Mouse (Mus musculus): ENCODE results near the gene Mta1. TPM values are rescaled to one million over a fixed set of nuclear protein-coding genes. Genes with fewer than 3 reads are reported as not detected.

The Mta1 gene
- total and polyA plus RNA-seq, 3 experiments: 48.5 to 489 (median 277) TPM

GRCm38 (mm10) chr12:113101251-113101960, 3.3 kb downstream of the Mta1 start:
- ATAC-seq (ENCODE audit: extremely low read depth, insufficient number of reproducible peaks, low FRiP score, poor library complexity, severe bottlenecking): no peak
- Histone ChIP-seq H3K4me1 (ENCODE audit: insufficient read depth, low read depth, low read length) (peaks cover 85% of the 10 kb centered on the region), H3K36me3 (replicated peaks) (peaks cover 75% of the 10 kb centered on the region)

GRCm38 (mm10) chr12:113102461-113102860, 4.4 kb downstream of the Mta1 start:
- peak overlapping the region; percentile 20; the same call in 1 of the 2 replicates for H3K4me3 ChIP-seq (ENCODE audit: low read depth, low read length)
- H3K9me3 ChIP-seq (replicated peaks): peaks cover 16% of the 10 kb centered on the region
- ATAC-seq (ENCODE audit: extremely low read depth, insufficient number of reproducible peaks, low FRiP score, poor library complexity, severe bottlenecking) (peak; percentile 35), DNase-seq (ENCODE audit: low spot score) (peak; percentile 81)
- H3K4me1 ChIP-seq (ENCODE audit: insufficient read depth, low read depth, low read length): peaks cover 88% of the 10 kb centered on the region
- H3K27me3 ChIP-seq (ENCODE audit: insufficient read depth, low read length): peaks cover under 1% of the 10 kb centered on the region; the same call in 1 of the 2 replicates
- peaks cover 83% of the 10 kb centered on the region for H3K36me3 ChIP-seq (replicated peaks)
- TF ChIP-seq CTCF (IDR thresholded peaks at IDR 0.05; ENCODE audit: low read depth, low read length) (peak; percentile 46; the same call in 1 of the 2 replicates), TAL1 (conservative IDR thresholded peaks at IDR 0.05; ENCODE audit: low read depth, low read length) (no peak)

More at GRCm38 (mm10) chr12:113101251-113101960, 3.3 kb downstream of the Mta1 start:
- no peak for DNase-seq (ENCODE audit: low spot score)
- peaks cover 11% of the 10 kb centered on the region for H3K27me3 ChIP-seq (ENCODE audit: insufficient read depth, low read length)
- peaks cover 11% of the 10 kb centered on the region for H3K9me3 ChIP-seq (replicated peaks)
- no peak for TF ChIP-seq POLR2AphosphoS5 (IDR thresholded peaks at IDR 0.05; ENCODE audit: insufficient replicate concordance, low read depth, low read length)
- TF ChIP-seq TAL1 (conservative IDR thresholded peaks at IDR 0.05; ENCODE audit: low read depth, low read length): no peak
- no peak for TF ChIP-seq GATA1 (IDR thresholded peaks at IDR 0.05; ENCODE audit: borderline replicate concordance, low read length)
- TF ChIP-seq CTCF (IDR thresholded peaks at IDR 0.05; ENCODE audit: low read depth, low read length): no peak
- H3K4me3 ChIP-seq (ENCODE audit: low read depth, low read length): peak overlapping the region; percentile 13; the same call in 1 of the 2 replicates

- Histone ChIP-seq H3K36me3 (replicated peaks) (peaks cover 93% of the 10 kb centered on the region), H3K27me3 (ENCODE audit: insufficient read depth, low read length) (no peaks in the 10 kb centered on the region), H3K4me3 (ENCODE audit: low read depth, low read length) (peak overlapping the region; percentile 34; the same call in 1 of the 2 replicates), H3K9me3 (replicated peaks) (peaks cover 16% of the 10 kb centered on the region), H3K4me1 (ENCODE audit: insufficient read depth, low read depth, low read length) (peaks cover 94% of the 10 kb centered on the region)
- TF ChIP-seq GATA2 (IDR thresholded peaks at IDR 0.05; ENCODE audit: borderline replicate concordance, low read depth, low read length) (no peak), CTCF (IDR thresholded peaks at IDR 0.05; ENCODE audit: low read depth, low read length) (0 out of 2 replicates have a peak, but pooled peaks have one; percentile 16)
- no peak for ATAC-seq (ENCODE audit: extremely low read depth, insufficient number of reproducible peaks, low FRiP score, poor library complexity, severe bottlenecking)
- no peak for DNase-seq (ENCODE audit: low spot score)
Measured at GRCm38 (mm10) chr12:113103846-113104451, 5.9 kb downstream of the Mta1 start.

GRCm38 (mm10) chr12:113106386-113106785, 8.3 kb downstream of the Mta1 start:
- Histone ChIP-seq H3K27me3 (ENCODE audit: insufficient read depth, low read length) (no peaks in the 10 kb centered on the region), H3K36me3 (replicated peaks) (peaks cover 89% of the 10 kb centered on the region), H3K4me1 (ENCODE audit: insufficient read depth, low read depth, low read length) (peaks cover 90% of the 10 kb centered on the region), H3K4me3 (ENCODE audit: low read depth, low read length) (peak overlapping the region; percentile 53; the same call in 1 of the 2 replicates), H3K9me3 (replicated peaks) (peaks cover 16% of the 10 kb centered on the region)
- TF ChIP-seq POLR2AphosphoS5 (IDR thresholded peaks at IDR 0.05; ENCODE audit: insufficient replicate concordance, low read depth, low read length) (no peak), GATA2 (IDR thresholded peaks at IDR 0.05; ENCODE audit: borderline replicate concordance, low read depth, low read length) (no peak), TAL1 (conservative IDR thresholded peaks at IDR 0.05; ENCODE audit: low read depth, low read length) (no peak), CTCF (IDR thresholded peaks at IDR 0.05; ENCODE audit: low read depth, low read length) (no peak), GATA1 (IDR thresholded peaks at IDR 0.05; ENCODE audit: borderline replicate concordance, low read length) (no peak)
- ATAC-seq (ENCODE audit: extremely low read depth, insufficient number of reproducible peaks, low FRiP score, poor library complexity, severe bottlenecking): no peak
- no peak for DNase-seq (ENCODE audit: low spot score)

- ATAC-seq (ENCODE audit: extremely low read depth, insufficient number of reproducible peaks, low FRiP score, poor library complexity, severe bottlenecking) (peak; percentile 87), DNase-seq (ENCODE audit: low spot score) (peak; percentile 83)
- Histone ChIP-seq H3K4me3 (ENCODE audit: low read depth, low read length) (no peak overlapping the region; the same call in 1 of the 2 replicates), H3K27me3 (ENCODE audit: insufficient read depth, low read length) (no peaks in the 10 kb centered on the region), H3K9me3 (replicated peaks) (peaks cover 16% of the 10 kb centered on the region), H3K4me1 (ENCODE audit: insufficient read depth, low read depth, low read length) (peaks cover 91% of the 10 kb centered on the region), H3K36me3 (replicated peaks) (peaks cover 90% of the 10 kb centered on the region)
- TF ChIP-seq POLR2AphosphoS5 (IDR thresholded peaks at IDR 0.05; ENCODE audit: insufficient replicate concordance, low read depth, low read length) (no peak), GATA2 (IDR thresholded peaks at IDR 0.05; ENCODE audit: borderline replicate concordance, low read depth, low read length) (no peak), TAL1 (conservative IDR thresholded peaks at IDR 0.05; ENCODE audit: low read depth, low read length) (peak; percentile 84), GATA1 (IDR thresholded peaks at IDR 0.05; ENCODE audit: borderline replicate concordance, low read length) (no peak), CTCF (IDR thresholded peaks at IDR 0.05; ENCODE audit: low read depth, low read length) (no peak)
Measured at GRCm38 (mm10) chr12:113107431-113108124, 9.5 kb downstream of the Mta1 start.
